Mouse (Mus musculus) frontal cortex, postnatal 14 days (tissue): Measurements from ENCODE around the gene Rnls.
A peak's percentile ranks its signal among the peaks of the same experiment; 100 is the strongest.
"Not testable (repeated sequence)": the region's sequence is repeated elsewhere in the genome, so short reads cannot be mapped to it uniquely, and the experiment has no call there.

ENCODE experiments used
- DNase-seq, 2 experiments: peaks; one replicate each; pipeline ENCODE4 v3.0.0; 2022; ENCODE audit warnings: low spot score in 2 of 2

Gene Rnls

GRCm38 (mm10) chr19:33391651-33392382 is at the start of gene Rnls:
Gene Rnls, minus strand, starts transcription at chr19:33392295.
- peak; percentile 64 to 74 for DNase-seq

- no peak for DNase-seq
These were observed 37.4 kb upstream of the Rnls start for GRCm38 (mm10) chr19:33429457-33429856.

- DNase-seq, result not testable (repeated sequence)
These were observed 27.3 kb upstream of the Rnls start for GRCm38 (mm10) chr19:33419368-33419767.

GRCm38 (mm10) chr19:33380825-33381224 is 11.3 kb downstream of the Rnls start:
- no peak for DNase-seq

GRCm38 (mm10) chr19:33380386-33380785 is 11.7 kb downstream of the Rnls start:
- no peak for DNase-seq

- DNase-seq, result no peak
These were observed 23.3 kb downstream of the Rnls start for GRCm38 (mm10) chr19:33368808-33369207.

GRCm38 (mm10) chr19:33366661-33367060 is 25.4 kb downstream of the Rnls start:
- DNase-seq, result peak; percentile 37 to 75

- DNase-seq, result no peak
These were observed 35.1 kb downstream of the Rnls start for GRCm38 (mm10) chr19:33357019-33357418.

GRCm38 (mm10) chr19:33340119-33340518 is 52.0 kb downstream of the Rnls start:
- DNase-seq, result no peak

GRCm38 (mm10) chr19:33326706-33327641 is 65.1 kb downstream of the Rnls start:
- DNase-seq, result no peak

GRCm38 (mm10) chr19:33318785-33319184 is 73.3 kb downstream of the Rnls start:
- no peak for DNase-seq

- no peak for DNase-seq
These were observed 75.0 kb downstream of the Rnls start for GRCm38 (mm10) chr19:33317130-33317529.

- DNase-seq, result no peak
These were observed 92.3 kb downstream of the Rnls start for GRCm38 (mm10) chr19:33299726-33300292.

- DNase-seq, result no peak
These were observed 95.8 kb downstream of the Rnls start for GRCm38 (mm10) chr19:33296338-33296737.

- DNase-seq, result no peak
These were observed 109.1 kb downstream of the Rnls start for GRCm38 (mm10) chr19:33282985-33283384.

- no peak for DNase-seq
These were observed 115.7 kb downstream of the Rnls start for GRCm38 (mm10) chr19:33276421-33276820.

- DNase-seq, result no peak
These were observed 118.4 kb downstream of the Rnls start for GRCm38 (mm10) chr19:33273676-33274075.

GRCm38 (mm10) chr19:33271571-33271970 is 120.5 kb downstream of the Rnls start:
- DNase-seq, result no peak

- no peak for DNase-seq
These were observed 121.9 kb downstream of the Rnls start for GRCm38 (mm10) chr19:33270231-33270630.

- DNase-seq, result no peak
These were observed 124.1 kb downstream of the Rnls start for GRCm38 (mm10) chr19:33268044-33268443.

- DNase-seq, result no peak
These were observed 126.8 kb downstream of the Rnls start for GRCm38 (mm10) chr19:33265245-33265644.

- no peak for DNase-seq
These were observed 127.7 kb downstream of the Rnls start for GRCm38 (mm10) chr19:33264224-33264993.
